Mouse (Mus musculus): ENCODE data around the gene 1700067P10Rik.

GRCm38 (mm10) chr17:48120456-48120855, 31.3 kb downstream of the 1700067P10Rik start:
- TF ChIP-seq EP300 (IDR thresholded peaks at IDR 0.05) (no peak), CTCF (IDR thresholded peaks at IDR 0.05) (no peak)
